Mouse (Mus musculus) right cerebral cortex, postnatal 14 days (tissue): ENCODE data around the gene Plin1.

Experiments
- DNase-seq: peaks from one replicate; pipeline ENCODE4 v3.0.0; 2022

Plin1 gene

GRCm38 (mm10) chr7:79734563-79734962 lies 1.9 kb upstream of the Plin1 start:
- DNase-seq = no peak

- DNase-seq = no peak
Observed at GRCm38 (mm10) chr7:79731438-79731837, 1.3 kb downstream of the Plin1 start.

DNA sequence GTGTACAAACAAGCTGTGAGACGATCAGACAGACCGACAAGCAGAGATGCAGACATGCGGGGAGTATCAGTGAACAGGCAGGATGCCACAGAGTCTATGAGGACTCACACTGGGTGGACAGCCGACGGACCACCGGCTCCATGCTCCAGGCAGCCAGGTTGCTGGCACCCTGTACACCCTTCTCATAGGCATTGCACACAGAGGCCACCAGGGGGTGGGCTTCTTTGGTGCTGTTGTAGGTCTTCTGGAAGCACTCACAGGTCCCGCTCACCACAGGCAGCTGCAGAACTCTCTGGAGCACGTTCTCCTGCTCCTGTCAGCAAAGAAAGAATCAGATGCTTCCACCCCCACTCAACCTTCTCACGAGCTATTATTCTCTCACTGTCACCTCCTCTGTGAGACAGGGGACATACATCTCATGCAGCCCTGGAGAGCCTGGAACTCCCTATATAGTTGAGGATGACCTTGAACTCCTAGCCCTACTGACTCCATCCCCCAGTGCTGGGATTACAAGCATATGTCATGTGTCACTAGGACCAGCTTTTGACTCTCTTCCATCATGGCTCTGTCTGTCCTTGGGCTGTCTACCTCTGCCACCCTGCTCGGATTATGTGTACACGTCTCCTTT lies 2.8 kb downstream of the Plin1 start:
- DNase-seq = peak; percentile 25

GRCm38 (mm10) chr7:79729169-79729568 lies 3.5 kb downstream of the Plin1 start:
- DNase-seq = peak; percentile 72

DNA sequence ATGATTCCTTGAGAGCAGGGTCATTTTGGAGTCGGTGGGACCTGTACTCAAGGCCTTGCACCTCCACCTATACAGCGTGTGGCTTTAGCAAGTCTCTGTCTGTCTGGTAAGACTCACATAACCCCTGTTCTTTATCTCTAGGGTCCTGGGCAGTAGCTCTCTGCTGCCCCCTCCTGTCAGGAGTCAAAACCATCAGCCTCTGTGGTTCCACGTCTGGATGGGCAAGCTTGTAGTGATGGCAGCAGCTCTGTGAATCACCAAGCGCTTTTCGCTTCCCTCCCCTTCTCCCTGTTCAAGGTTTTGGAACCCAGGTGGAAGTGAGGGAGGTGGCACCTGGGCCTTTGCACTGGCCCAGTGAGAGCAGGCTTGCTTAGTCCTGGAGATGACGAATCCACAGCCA lies 4.5 kb downstream of the Plin1 start:
- peak; percentile 40 for DNase-seq

DNA sequence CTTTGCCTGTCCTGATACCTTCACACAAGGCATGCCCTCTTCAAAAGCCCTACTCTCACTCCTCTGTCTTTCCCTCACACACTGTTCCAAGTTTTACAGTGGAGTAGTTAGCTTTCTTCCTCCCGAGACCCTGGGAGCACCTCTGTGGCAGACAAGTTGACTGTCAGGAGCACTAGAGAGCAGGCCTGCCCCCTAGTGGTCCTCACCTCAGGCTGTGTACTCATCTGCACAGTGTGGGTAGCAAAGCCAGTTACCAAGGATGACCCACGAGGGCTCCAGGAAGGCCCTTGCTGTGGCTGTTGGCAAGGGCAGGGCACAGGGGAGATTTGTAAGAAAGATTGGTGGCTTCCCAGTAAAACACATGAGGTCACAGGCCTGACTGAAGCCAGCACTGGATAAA lies 5.6 kb downstream of the Plin1 start:
- peak; percentile 67 for DNase-seq

DNA sequence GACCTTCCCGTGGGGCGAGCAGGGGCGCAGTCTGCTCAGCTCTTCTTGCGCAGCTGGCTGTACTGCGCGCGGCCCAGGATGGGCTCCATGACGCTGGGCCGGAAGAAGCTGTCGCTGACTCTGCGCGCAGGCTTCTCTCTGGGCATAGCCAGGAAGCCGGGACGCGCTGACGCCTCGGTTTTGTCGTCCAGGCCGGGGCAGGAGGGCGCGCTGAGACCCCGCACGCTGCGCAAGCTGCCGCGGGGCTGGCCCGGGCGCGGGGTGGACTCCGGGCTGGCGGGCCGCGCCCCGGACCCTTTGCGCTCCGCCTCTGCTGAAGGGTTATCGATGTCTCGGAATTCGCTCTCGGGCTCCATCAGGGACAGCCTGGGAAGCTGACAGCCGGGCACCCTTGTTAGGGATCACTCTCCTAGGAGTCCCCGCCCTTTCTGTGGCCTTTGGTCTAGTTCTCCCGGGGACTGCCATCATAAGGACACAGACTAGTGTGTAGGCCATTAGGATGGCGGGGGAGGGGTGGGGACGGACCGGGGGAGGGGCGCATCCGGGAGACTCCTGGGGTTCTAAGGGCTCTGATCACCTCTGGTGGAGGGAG lies 11.2 kb downstream of the Plin1 start:
- DNase-seq = peak; percentile 54

DNA sequence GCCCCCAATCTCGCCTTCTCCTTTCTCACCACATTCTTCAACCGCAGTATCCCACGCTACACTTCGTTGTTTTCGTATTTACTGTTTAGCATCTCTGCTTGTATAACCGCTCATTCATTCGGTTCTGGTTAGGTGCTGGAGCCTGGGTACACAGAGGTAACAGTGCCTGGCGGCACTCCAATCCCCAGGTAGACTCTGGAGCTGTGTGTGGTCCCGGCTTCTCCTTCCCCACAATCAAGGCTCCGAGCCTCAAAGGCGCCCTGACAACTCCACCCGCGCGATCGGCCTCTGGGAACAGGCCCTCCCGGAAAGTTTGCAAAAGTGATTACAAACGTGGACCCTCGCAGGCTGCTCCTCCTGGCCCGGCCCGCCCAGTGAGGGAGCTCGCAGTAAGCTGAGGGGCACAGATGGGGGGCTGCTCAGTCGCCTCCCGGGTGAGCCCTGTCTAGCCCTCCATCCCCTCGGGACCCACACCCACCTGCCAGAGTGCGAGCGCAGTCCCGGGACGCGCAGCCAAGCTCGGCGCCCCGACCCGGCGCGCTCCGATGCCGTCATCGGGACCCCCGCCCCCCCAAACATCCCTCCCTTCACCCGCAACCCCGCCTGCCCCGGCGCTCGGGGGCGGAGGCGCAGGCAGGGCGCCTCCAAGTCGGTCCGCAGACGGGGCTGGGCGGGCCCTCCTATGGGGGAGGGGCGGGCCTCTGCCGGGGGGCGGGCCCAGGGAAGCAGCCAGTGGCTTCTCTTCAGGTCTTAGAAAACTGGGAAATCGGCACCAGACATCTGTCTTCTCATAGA lies 17.3 kb downstream of the Plin1 start, which contains the start of gene Kif7:
Gene Kif7 (minus strand): TSS at position 534 of the 795 bp plus-strand sequence.
- DNase-seq = peak; percentile 55

DNA sequence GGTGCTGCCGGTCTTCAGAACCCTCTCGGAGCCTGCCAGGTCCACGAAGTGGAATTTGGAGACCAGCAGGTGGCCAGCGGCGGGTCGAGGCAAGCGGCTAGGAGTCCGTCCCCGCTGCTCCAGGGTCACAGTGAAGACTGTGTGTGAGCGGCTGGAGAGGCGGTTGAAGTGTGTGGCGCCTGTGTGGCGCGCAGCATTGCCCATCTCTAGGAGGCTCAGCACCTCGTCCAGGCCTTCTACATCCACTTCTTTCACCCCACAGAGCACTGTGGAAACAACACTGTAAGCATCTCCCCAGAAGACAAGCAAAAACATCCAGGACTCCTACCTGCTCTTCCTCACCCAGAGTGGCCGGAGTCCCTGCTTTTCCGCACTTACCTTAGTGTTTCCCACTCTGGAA lies 21.9 kb downstream of the Plin1 start:
- DNase-seq = no peak

DNA sequence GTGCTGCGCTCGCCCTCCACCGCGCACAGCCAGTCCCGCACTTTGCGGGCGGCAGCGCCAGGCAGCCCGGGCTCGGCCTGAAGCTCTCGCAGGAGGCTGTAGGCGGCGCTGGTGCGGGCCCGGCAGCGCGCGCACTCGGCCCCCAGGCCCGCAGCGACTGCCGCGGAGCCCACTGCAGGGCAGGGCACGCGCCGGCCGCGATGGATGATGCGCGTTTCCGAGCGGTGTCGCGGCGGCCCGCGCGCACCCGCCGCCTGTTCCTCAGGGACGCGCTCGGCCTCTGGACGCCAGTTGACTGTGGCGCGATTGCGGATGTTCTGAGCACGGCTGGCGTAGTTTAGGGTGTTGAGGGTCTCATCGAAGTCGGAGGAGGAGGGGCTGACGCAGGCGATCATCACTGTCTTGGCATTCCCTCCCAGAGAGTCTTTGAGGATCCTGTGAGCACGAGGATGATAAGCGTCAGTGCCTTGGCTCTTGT lies 22.5 kb downstream of the Plin1 start:
- peak; percentile 76 for DNase-seq

DNA sequence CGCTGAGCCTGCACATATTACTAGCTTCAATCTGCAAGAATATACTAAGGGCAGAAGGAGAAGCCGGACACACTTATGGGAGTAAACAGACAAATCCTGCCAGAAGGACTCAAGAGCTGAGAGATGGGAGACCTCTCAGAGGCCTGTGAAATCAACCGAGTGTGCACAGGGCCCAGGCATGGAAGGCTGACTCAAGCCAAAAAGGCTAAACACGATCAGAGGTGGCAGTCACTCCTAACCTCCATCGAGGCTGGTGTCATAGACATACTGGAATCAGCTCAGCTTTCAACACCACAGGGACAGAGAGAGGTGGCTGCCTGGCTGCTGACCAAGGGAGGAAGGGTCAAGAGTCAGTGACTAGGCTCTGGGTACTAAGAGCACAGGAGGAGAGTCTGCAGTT lies 27.5 kb downstream of the Plin1 start:
- DNase-seq = no peak

- no peak for DNase-seq
Observed at GRCm38 (mm10) chr7:79702755-79703154, 29.9 kb downstream of the Plin1 start.

DNA sequence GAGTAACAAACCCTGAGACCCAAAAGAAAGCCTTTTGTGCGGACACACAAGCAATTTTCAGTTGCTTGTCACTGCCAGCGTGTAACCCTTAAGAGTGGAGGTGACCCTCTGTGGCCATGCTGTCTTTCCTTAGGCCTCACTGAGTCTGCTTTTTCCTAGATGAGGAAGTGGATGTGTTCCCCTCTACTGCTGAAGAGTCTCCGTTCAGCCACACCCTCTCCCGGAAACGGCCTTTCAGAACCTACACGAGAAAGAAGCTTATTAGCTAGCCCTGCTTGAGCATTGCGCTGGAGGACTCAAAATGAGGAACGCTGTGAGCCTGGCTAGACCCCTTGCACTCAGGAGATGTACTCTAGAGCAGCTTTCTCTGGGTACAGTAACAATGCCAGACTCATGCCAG lies 36.2 kb downstream of the Plin1 start:
- DNase-seq = no peak

DNA sequence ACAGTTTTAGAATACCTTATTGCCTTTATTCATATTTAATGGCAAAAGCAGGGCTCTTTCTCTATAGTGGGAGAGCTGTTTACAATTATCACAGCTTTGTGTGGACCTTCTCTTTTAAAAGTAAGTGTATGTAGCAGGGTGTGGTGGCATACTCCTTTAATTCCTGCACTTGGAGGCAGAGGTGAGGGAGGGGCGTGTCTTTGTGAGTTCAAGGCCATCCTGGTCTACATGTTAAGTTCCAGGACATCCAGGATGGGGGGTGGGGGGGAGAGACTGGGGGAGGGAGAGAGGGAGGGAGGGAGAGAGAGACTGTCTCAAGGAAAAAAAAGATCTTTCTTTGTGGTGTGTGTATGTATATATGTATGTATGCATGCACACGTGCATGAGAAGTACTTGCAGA lies 52.5 kb downstream of the Plin1 start:
- DNase-seq = no peak

DNA sequence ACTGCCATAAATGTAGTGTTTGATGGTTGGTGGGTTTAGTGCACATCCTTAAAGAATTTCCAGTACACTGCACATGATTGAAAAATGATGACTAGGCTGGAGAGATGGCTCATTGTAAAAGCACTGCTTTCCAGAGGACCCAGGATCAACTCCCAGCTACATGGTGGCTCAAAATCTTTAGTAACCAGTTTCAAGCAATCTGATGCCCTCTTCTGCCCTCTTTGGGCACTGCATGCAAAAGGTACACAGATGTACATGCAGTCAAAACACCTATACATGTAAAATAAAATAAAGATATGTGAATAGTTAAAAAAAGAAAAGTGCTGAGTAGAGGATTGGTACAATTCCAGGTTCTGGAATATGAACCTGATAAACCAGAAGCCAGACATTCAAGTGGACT lies 53.5 kb downstream of the Plin1 start:
- no peak for DNase-seq

GRCm38 (mm10) chr7:79670900-79671604 lies 61.7 kb downstream of the Plin1 start:
- DNase-seq = no peak
